Mouse (Mus musculus): ENCODE results near the gene Rpl7a. TPM values are rescaled to one million over a fixed set of nuclear protein-coding genes. Genes with fewer than 3 reads are reported as not detected.
A peak's percentile ranks its signal among the peaks of the same experiment; 100 is the strongest.

Gene Rpl7a
- polyA plus RNA-seq, 1 experiment from 2014 or later: 410 TPM

DNA sequence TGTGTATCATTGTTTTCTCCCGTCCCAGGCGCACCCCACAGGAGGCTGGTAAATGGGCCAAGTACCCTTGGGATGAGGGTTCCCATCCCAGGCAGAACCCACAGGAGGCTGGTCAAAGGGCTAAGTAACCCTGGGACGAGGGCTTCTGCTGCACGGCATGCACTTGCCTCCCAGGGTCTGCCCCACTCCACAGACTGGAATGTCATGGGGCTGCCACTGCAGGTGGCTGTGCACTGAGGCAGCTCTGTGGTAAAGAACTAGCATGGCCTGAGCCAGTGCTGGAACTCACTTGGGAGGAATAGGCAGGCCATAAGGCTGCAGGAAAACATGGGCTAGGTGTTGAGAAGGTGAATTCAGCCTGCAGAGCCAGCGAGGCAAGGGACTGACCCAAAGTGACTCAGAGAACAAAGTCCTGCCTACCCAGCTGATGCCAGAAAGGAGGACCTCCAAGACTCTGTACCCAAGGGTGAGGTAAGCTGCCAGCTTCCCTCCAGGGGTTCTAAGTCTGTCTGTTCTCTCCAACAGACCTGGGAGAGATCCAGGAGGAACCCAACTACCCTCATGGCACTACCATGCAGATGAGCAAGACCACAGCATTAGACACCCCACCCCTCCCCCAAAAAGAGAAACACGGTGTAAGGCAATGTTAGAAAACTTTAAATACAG lies 9.8 kb downstream of the Rpl7a start:
- Histone ChIP-seq H3K27ac (ENCODE audit: low read depth, low read length) (peak overlapping the region; percentile 84), H3K9me3 (ENCODE audit: control insufficient read depth) (no peaks in the 10 kb centered on the region)
- 74% methylated on average over 6 of the region's 6 CpGs for WGBS

DNA sequence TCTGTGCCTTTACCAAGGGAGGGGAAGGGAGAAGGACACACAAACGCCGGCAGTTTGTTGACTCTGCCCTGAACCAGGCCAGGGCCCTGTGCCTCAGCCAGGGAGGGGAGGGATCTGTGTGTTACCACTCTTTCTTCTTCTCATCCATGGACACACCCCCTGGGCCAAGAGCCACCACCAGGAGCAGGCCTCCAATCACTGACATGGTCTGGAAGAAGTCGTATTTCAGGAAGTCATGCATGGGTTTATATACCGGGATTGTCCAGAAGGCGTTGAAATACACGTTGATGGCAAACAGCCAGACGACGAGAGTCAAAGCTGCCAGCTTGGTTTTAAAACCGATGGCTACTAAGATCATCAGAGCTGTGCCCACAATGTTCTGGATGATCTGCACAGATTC lies 11.2 kb downstream of the Rpl7a start:
- 49% methylated on average over 9 of the region's 9 CpGs for WGBS
- 0 out of 2 replicates have a peak, but pooled peaks have one; percentile 11 for ATAC-seq
- TF ChIP-seq CTCF (IDR thresholded peaks at IDR 0.05; ENCODE audit: low read depth): no peak

More for the DNA sequence above, 9.8 kb downstream of the Rpl7a start:
- H3K4me1 ChIP-seq (replicated peaks; ENCODE audit: control insufficient read depth, insufficient read depth, low read length): peaks cover 7% of the 10 kb centered on the region
- no peak overlapping the region for H3K4me2 ChIP-seq (replicated peaks; ENCODE audit: low read depth)
- no peak overlapping the region for H3K4me3 ChIP-seq (ENCODE audit: low read depth, low read length)
- ATAC-seq: peak; percentile 56
- H3K36me3 ChIP-seq (ENCODE audit: control insufficient read depth, insufficient read depth): peaks cover 80% of the 10 kb centered on the region
- H3K9ac ChIP-seq (ENCODE audit: low read depth, low read length): no peak overlapping the region
- H3K27me3 ChIP-seq (replicated peaks; ENCODE audit: control insufficient read depth, insufficient read depth, low read length): no peaks in the 10 kb centered on the region
- TF ChIP-seq CTCF (IDR thresholded peaks at IDR 0.05; ENCODE audit: low read depth): no peak

DNA sequence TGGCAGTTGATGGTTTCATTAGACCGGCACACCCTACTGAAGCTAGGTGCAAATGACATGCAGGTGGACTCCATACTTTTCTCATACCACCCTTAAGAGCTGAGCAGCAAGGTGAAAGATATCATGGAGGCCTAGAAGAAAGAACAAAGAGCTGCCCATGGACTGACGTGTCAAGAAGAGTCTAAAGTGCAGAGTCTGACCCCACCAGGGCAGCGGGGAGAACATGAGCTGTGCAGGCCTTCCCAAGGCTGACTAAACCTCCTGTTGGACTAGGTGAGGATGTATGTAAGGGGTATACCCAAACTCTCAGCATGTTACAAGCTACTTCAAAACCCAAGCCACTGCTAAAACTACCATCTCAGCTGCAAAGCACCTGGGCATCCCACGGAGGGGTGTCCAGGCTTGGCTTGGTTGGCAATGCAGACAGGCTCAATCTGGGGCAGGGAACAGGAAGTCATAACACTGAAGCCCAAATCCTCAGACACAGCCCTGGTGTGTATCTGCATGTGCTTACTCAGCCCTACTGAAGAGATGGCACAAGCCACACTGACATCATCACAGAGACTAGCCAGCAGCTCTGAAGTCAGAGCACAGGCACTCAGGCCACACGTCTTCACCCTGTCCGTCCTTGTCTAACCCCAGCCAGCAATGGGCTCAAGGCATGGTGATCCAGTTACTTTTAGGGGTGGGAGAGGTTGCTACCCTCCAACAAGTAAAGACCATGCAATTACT lies 17.3 kb downstream of the Rpl7a start:
- Histone ChIP-seq H3K9ac (ENCODE audit: low read depth, low read length) (no peak overlapping the region), H3K4me1 (replicated peaks; ENCODE audit: control insufficient read depth, insufficient read depth, low read length) (peaks cover 6% of the 10 kb centered on the region; the same call in 1 of the 2 replicates), H3K27ac (ENCODE audit: low read depth, low read length) (peak overlapping the region; percentile 80), H3K36me3 (ENCODE audit: control insufficient read depth, insufficient read depth) (peaks cover 58% of the 10 kb centered on the region), H3K4me3 (ENCODE audit: low read depth, low read length) (no peak overlapping the region), H3K9me3 (ENCODE audit: control insufficient read depth) (no peaks in the 10 kb centered on the region), H3K4me2 (replicated peaks; ENCODE audit: low read depth) (no peak overlapping the region), H3K27me3 (replicated peaks; ENCODE audit: control insufficient read depth, insufficient read depth, low read length) (no peaks in the 10 kb centered on the region)
- WGBS: 63% methylated on average over 6 of the region's 6 CpGs
- no peak for TF ChIP-seq CTCF (IDR thresholded peaks at IDR 0.05; ENCODE audit: low read depth)
- ATAC-seq: peak; percentile 75

More for the DNA sequence above, 11.2 kb downstream of the Rpl7a start:
- Histone ChIP-seq H3K4me3 (ENCODE audit: low read depth, low read length) (no peak overlapping the region), H3K4me1 (replicated peaks; ENCODE audit: control insufficient read depth, insufficient read depth, low read length) (peaks cover 7% of the 10 kb centered on the region), H3K9ac (ENCODE audit: low read depth, low read length) (no peak overlapping the region), H3K27me3 (replicated peaks; ENCODE audit: control insufficient read depth, insufficient read depth, low read length) (no peaks in the 10 kb centered on the region), H3K4me2 (replicated peaks; ENCODE audit: low read depth) (no peak overlapping the region), H3K36me3 (ENCODE audit: control insufficient read depth, insufficient read depth) (peaks cover 95% of the 10 kb centered on the region), H3K9me3 (ENCODE audit: control insufficient read depth) (no peaks in the 10 kb centered on the region), H3K27ac (ENCODE audit: low read depth, low read length) (peak overlapping the region; percentile 84; the same call in 1 of the 2 replicates)

DNA sequence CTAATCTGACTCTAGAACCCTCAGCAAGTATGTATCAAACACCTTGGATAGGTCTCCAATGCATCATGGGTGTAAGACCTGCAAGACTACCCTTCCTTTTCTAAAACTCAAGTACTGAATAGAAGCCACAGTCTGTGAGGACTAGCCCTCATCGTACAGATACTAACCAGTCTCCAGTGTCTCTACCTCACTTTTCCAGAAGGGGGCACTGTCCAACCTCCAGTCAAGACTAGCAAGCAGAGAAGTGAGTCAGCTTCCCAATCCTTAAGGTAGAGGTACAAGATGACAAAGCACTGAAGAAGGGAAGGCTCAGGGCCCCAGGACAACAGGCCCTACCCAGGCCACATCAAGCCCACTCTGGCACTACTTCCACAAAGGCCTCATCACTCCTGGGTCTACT lies 19.8 kb downstream of the Rpl7a start:
- H3K27ac ChIP-seq (ENCODE audit: low read depth, low read length): peak overlapping the region; percentile 23; the same call in 1 of the 2 replicates
- H3K4me1 ChIP-seq (replicated peaks; ENCODE audit: control insufficient read depth, insufficient read depth, low read length): peaks cover 6% of the 10 kb centered on the region; the same call in 1 of the 2 replicates
- no peak overlapping the region for H3K4me3 ChIP-seq (ENCODE audit: low read depth, low read length)
- H3K4me2 ChIP-seq (replicated peaks; ENCODE audit: low read depth): peak overlapping the region; percentile 82
- H3K36me3 ChIP-seq (ENCODE audit: control insufficient read depth, insufficient read depth): peaks cover 34% of the 10 kb centered on the region
- no peaks in the 10 kb centered on the region for H3K27me3 ChIP-seq (replicated peaks; ENCODE audit: control insufficient read depth, insufficient read depth, low read length)
- peak; percentile 84 for TF ChIP-seq CTCF (IDR thresholded peaks at IDR 0.05; ENCODE audit: low read depth)
- no peaks in the 10 kb centered on the region for H3K9me3 ChIP-seq (ENCODE audit: control insufficient read depth)
- 38% methylated on average over 1 of the region's 1 CpGs for WGBS
- ATAC-seq: no peak
- H3K9ac ChIP-seq (ENCODE audit: low read depth, low read length): 0 out of 2 replicates have a peak overlapping the region, but pooled peaks have one; percentile 27

DNA sequence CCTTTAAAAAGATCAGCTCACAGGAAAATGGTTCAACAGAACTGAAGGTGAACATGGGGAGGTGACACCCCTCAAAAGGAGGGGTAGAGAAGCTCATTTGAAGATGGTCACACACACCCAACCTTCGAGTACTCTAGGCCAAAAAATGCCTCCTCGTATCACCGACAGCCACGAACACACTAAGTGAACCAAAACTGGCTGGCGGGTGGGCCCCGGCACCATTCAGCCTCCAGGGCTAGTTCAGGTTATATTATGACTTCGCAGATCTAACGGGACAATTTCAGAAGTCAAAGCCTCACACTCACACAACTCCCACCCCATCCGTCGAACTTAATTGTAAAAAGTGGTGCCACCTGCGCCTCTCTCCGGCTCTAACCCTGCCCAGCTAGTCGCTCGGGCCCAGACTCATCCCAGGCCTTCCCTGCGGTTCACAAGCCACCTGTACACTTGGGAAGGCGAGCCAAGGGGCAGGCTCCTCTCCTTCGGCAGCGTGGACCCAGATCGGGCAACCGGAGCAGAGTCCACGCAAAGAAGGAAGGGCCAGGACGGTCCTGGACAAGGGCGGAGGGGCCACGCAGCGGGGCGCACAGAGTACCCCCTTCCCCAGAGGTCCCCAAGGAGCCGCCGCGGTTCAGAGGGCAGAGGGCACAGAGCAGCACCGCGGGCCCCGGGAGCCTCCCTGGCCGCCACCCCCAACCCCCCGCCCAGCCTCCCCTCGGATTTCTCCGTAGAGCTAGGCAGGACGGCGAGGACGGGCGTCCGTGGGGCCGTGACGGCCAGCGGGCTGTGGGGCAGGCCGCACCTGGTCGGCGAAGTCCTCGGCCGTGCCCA lies 22.1 kb downstream of the Rpl7a start:
- peak overlapping the region; percentile 100 for H3K27ac ChIP-seq (ENCODE audit: low read depth, low read length)
- peak; percentile 14 for ATAC-seq
- 1% methylated on average over 48 of the region's 49 CpGs for WGBS
- peaks cover 6% of the 10 kb centered on the region; the same call in 1 of the 2 replicates for H3K4me1 ChIP-seq (replicated peaks; ENCODE audit: control insufficient read depth, insufficient read depth, low read length)
- peak overlapping the region; percentile 100 for H3K9ac ChIP-seq (ENCODE audit: low read depth, low read length)
- peak overlapping the region; percentile 82 for H3K4me2 ChIP-seq (replicated peaks; ENCODE audit: low read depth)
- peaks cover 13% of the 10 kb centered on the region; the same call in 1 of the 2 replicates for H3K36me3 ChIP-seq (ENCODE audit: control insufficient read depth, insufficient read depth)
- no peaks in the 10 kb centered on the region for H3K27me3 ChIP-seq (replicated peaks; ENCODE audit: control insufficient read depth, insufficient read depth, low read length)
- H3K4me3 ChIP-seq (ENCODE audit: low read depth, low read length): peak overlapping the region; percentile 94
- TF ChIP-seq CTCF (IDR thresholded peaks at IDR 0.05; ENCODE audit: low read depth): no peak
- no peaks in the 10 kb centered on the region for H3K9me3 ChIP-seq (ENCODE audit: control insufficient read depth)

Data from intestine, postnatal 0 days (tissue).